8 mouse cellular contexts compared by ENCODE assay signal in the genomic region with DNA sequence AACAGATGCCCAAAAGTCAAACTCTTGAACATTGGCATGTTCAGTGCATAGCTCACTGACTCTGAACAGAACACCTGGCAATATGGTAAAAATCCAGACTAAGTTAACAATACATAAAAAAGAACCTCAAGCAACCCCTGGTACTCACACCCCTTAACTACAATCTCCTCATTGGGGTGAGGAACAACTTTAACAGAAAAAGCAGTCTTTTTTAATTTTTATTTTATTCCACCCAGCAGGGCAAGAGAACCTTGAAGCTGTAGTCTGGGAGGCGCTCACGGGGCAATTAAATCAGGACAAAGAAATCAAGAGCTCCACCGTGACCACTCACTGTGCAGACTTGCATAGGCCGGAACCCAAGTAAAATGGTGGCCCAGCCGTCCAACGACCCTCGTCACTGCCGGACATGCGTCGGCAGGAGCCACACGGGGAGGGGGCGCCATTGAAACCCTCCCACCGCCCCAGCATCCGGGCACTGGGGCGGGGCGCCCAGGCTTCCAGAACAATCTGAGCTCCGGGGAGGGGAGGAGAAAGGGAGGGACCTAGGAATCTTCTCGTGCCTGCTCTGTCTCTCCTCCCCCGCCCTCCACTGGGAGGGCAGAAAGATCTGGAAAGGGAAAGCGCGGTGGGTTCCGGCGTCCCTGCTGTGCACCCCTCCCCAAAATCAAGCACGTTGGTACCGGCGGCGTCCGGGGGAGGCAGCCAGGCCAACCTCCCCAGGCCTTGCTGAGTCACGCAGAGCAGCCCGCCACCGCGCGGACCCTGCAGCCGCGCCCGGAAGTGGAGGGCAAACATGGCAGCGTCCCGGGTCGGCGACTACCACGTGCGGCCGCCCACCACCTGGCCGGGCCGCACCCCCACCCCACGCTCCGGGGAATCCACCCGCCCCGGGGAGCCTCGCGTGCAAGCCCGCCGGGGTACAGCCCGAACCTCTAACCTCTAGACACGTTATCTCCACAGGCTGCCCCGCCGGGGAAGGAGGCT. TPM values are rescaled to one million over a fixed set of nuclear protein-coding genes. Genes with fewer than 3 reads are reported as not detected.
A peak's percentile ranks its signal among the peaks of the same experiment; 100 is the strongest.
DNase-seq lines count a peak whose midpoint lies in the region; ATAC-seq and TF ChIP-seq lines count a peak whose summit lies in the region.

No protein-coding gene starts in this region.

- peak; percentile 26; the same call in 1 of the 2 replicates for TF ChIP-seq EP300 in lung, postnatal 0 days (IDR thresholded peaks at IDR 0.05)

- no peaks in the 10 kb centered on the region for H3K27me3 ChIP-seq in hindbrain, embryonic 10.5 days (ENCODE audit: insufficient read depth, poor library complexity, severe bottlenecking)
- H3K27me3 ChIP-seq in lung, postnatal 0 days (replicated peaks; ENCODE audit: insufficient read depth, low read length), result no peaks in the 10 kb centered on the region

- H3K4me3 ChIP-seq in hindbrain, embryonic 10.5 days, result peak overlapping the region; percentile 99
- H3K4me3 ChIP-seq in lung, postnatal 0 days (ENCODE audit: low read depth, low read length), result peak overlapping the region; percentile 96

- peak overlapping the region; percentile 86 for H3K4me2 ChIP-seq in lung, postnatal 0 days (replicated peaks; ENCODE audit: low read depth, low read length)

- H3K27ac ChIP-seq in hindbrain, embryonic 10.5 days, result peak overlapping the region; percentile 100
- peak overlapping the region; percentile 97 for H3K27ac ChIP-seq in lung, postnatal 0 days (ENCODE audit: low read length)

- H3K9ac ChIP-seq in lung, postnatal 0 days (replicated peaks; ENCODE audit: low read depth), result peak overlapping the region; percentile 65

- TF ChIP-seq CTCF in lung, postnatal 0 days (IDR thresholded peaks at IDR 0.05), result 0 out of 2 replicates have a peak, but pooled peaks have one; percentile 10

- H3K36me3 ChIP-seq in hindbrain, embryonic 10.5 days, result peaks cover 47% of the 10 kb centered on the region
- peaks cover 36% of the 10 kb centered on the region for H3K36me3 ChIP-seq in lung, postnatal 0 days (ENCODE audit: insufficient read depth, low read length)

- H3K9me3 ChIP-seq in hindbrain, embryonic 10.5 days, result no peaks in the 10 kb centered on the region
- no peaks in the 10 kb centered on the region for H3K9me3 ChIP-seq in lung, postnatal 0 days (ENCODE audit: low read length)

- ATAC-seq in frontal cortex, adult (ENCODE audit: low TSS enrichment), result peak; percentile 32
- peak; percentile 72 for ATAC-seq in lung, postnatal 0 days

- H3K4me1 ChIP-seq in hindbrain, embryonic 10.5 days (replicated peaks), result peaks cover 53% of the 10 kb centered on the region
- H3K4me1 ChIP-seq in lung, postnatal 0 days (ENCODE audit: insufficient read depth, low read depth, low read length), result 0 out of 2 replicates have a peak, but pooled peaks cover 2% of the 10 kb centered on the region

- under 1% methylated on average over 57 of the region's 57 CpGs for WGBS in hindbrain, embryonic 10.5 days
- 2% methylated on average over 53 of the region's 57 CpGs for WGBS in lung, postnatal 0 days

- peak; percentile 95 for DNase-seq in Muller cell, postnatal 12 days (ENCODE audit: inconsistent ontology term)
- DNase-seq in cerebellum, adult 9-11 months, result peak; percentile 85
- peak; percentile 87 for DNase-seq in hindbrain, embryonic 10.5 days (ENCODE audit: low spot score)
- peak; percentile 69 to 81 for DNase-seq in layer of hippocampus, postnatal 10 days (ENCODE audit: low spot score in 2 of 2)
- peak; percentile 96 for DNase-seq in lung, postnatal 0 days (ENCODE audit: low spot score)
- peak; percentile 78 for DNase-seq in ovary, postnatal 36 days (ENCODE audit: low spot score)
- peak; percentile 73 to 83 for DNase-seq in thymus, postnatal 36 days

RNA-seq across cellular contexts. Expression of gene Hsp90ab1, which starts 0.7 kb away (rescaled TPM):
- 1,585 and 2,006 TPM in 2 replicates for polyA plus RNA-seq in hindbrain, embryonic 10.5 days (2016; fragmentation: Nextera tagmentation; extraction: Ambion mirVana)
- total RNA-seq in layer of hippocampus, postnatal 10 days (2021), result 1,000 to 10,000 TPM; 1,612 to 1,800 TPM
- 607 and 696 TPM in 2 replicates for polyA plus RNA-seq in lung, postnatal 0 days (2015; fragmentation: Nextera tagmentation; extraction: Ambion mirVana)

RNA-seq across cellular contexts. Expression of gene Slc35b2, which starts 8.7 kb away (rescaled TPM):
- polyA plus RNA-seq in hindbrain, embryonic 10.5 days (2016; fragmentation: Nextera tagmentation; extraction: Ambion mirVana), result 121 TPM in 2 replicates
- total RNA-seq in layer of hippocampus, postnatal 10 days (2021), result 10 to 100 TPM; 47.4 TPM
- 84.8 and 85.1 TPM in 2 replicates for polyA plus RNA-seq in lung, postnatal 0 days (2015; fragmentation: Nextera tagmentation; extraction: Ambion mirVana)

RNA-seq across cellular contexts. Expression of gene Nfkbie, which starts 16.9 kb away (rescaled TPM):
- 8.3 and 9.7 TPM in 2 replicates for polyA plus RNA-seq in hindbrain, embryonic 10.5 days (2016; fragmentation: Nextera tagmentation; extraction: Ambion mirVana)
- 1 to 10 TPM; 3.5 to 3.9 TPM for total RNA-seq in layer of hippocampus, postnatal 10 days (2021)
- 2.4 and 5.0 TPM in 2 replicates for polyA plus RNA-seq in lung, postnatal 0 days (2015; fragmentation: Nextera tagmentation; extraction: Ambion mirVana)

RNA-seq across cellular contexts. Expression of gene Tmem151b, which starts 22.9 kb away (rescaled TPM):
- polyA plus RNA-seq in hindbrain, embryonic 10.5 days (2016; fragmentation: Nextera tagmentation; extraction: Ambion mirVana), result 7.2 and 10.6 TPM in 2 replicates
- total RNA-seq in layer of hippocampus, postnatal 10 days (2021), result 10 to 100 TPM; 93.2 to 93.7 TPM
- polyA plus RNA-seq in lung, postnatal 0 days (2015; fragmentation: Nextera tagmentation; extraction: Ambion mirVana), result 0.07 and 0.12 TPM in 2 replicates

RNA-seq across cellular contexts. Expression of gene Slc29a1, which starts 27.0 kb away (rescaled TPM):
- 60.4 and 72.0 TPM in 2 replicates for polyA plus RNA-seq in hindbrain, embryonic 10.5 days (2016; fragmentation: Nextera tagmentation; extraction: Ambion mirVana)
- 10 to 100 TPM; 27.1 to 37.0 TPM for total RNA-seq in layer of hippocampus, postnatal 10 days (2021)
- polyA plus RNA-seq in lung, postnatal 0 days (2015; fragmentation: Nextera tagmentation; extraction: Ambion mirVana), result 99.8 and 120 TPM in 2 replicates

Comparison
In these comparisons a context has a peak if more than half of its experiments do, and no peak if none do; other contexts are left out.
1. Peak in every context shown above with its lines: DNase-seq, ATAC-seq, H3K4me3 ChIP-seq and H3K27ac ChIP-seq.